Mouse (Mus musculus) CH12.LX (cell line): ENCODE data around the gene Nsun7.

Experiments used
- CHD1 ChIP-seq: IDR thresholded peaks from 2 replicates; pipeline ENCODE4 v1.6.1; 2012; ENCODE audit warnings: low read depth, low read length, improper control_type of control experiment, inconsistent platforms
- CTCF ChIP-seq, 2 experiments: IDR thresholded peaks in 1 of 2; conservative IDR thresholded peaks in 1 of 2; 2 replicates each; pipeline ENCODE4 v1.5.1; 2011 to 2012; ENCODE audit warnings: low read depth in 2 of 2, low read length in 2 of 2, improper control_type of control experiment in 1 of 2, inconsistent platforms in 1 of 2, mild to moderate bottlenecking in 1 of 2, moderate library complexity in 1 of 2
- IRF4 ChIP-seq: IDR thresholded peaks from 2 replicates; pipeline ENCODE4 v1.6.1; 2014; ENCODE audit warnings: low read depth, mild to moderate bottlenecking, inconsistent platforms, low read length, improper control_type of control experiment
- JUN ChIP-seq: IDR thresholded peaks from 2 replicates; pipeline ENCODE4 v1.6.1; 2011; ENCODE audit warnings: low read depth, mild to moderate bottlenecking, low read length, improper control_type of control experiment, moderate library complexity; ENCODE audit not compliant: insufficient read depth
- MAX ChIP-seq: IDR thresholded peaks from 2 replicates; pipeline ENCODE4 v1.6.1; 2011; ENCODE audit warnings: low read length, improper control_type of control experiment
- MAZ ChIP-seq: IDR thresholded peaks from 2 replicates; pipeline ENCODE4 v1.6.1; 2012; ENCODE audit warnings: low read depth, mild to moderate bottlenecking, inconsistent platforms, low read length, improper control_type of control experiment, moderate library complexity
- SMC3 ChIP-seq: IDR thresholded peaks from 2 replicates; pipeline ENCODE4 v1.6.1; 2011; ENCODE audit warnings: low read depth, low read length, improper control_type of control experiment
- USF1 ChIP-seq: IDR thresholded peaks from 2 replicates; pipeline ENCODE4 v1.6.1; 2014; ENCODE audit warnings: low read depth, mild to moderate bottlenecking, inconsistent platforms, low read length, improper control_type of control experiment
- ZKSCAN1 ChIP-seq: IDR thresholded peaks from 2 replicates; pipeline ENCODE4 v1.6.1; 2012; ENCODE audit warnings: low read depth, inconsistent platforms, low read length, improper control_type of control experiment, borderline replicate concordance

- TF ChIP-seq CTCF (conservative IDR thresholded peaks at IDR 0.05 in 1 of 2, IDR thresholded peaks at IDR 0.05 in 1 of 2; ENCODE audit: low read depth in 2 of 2, low read length in 2 of 2) (no peak), MAZ (no peak), ZKSCAN1 (no peak), MAX (no peak), JUN (no peak), CHD1 (no peak), SMC3 (no peak), IRF4 (no peak), USF1 (no peak)
These were observed 44.8 kb downstream of the Nsun7 start for GRCm38 (mm10) chr5:66304300-66305067.
